Mouse (Mus musculus) right cerebral cortex, postnatal 10 days (tissue): ENCODE measurements around the gene Phospho1.
A peak's percentile ranks its signal among the peaks of the same experiment; 100 is the strongest.

Experiments
- DNase-seq, 2 experiments: peaks; one replicate each; pipeline ENCODE4 v3.0.0; 2021; ENCODE audit warnings: low spot score in 2 of 2

Gene Phospho1

DNA sequence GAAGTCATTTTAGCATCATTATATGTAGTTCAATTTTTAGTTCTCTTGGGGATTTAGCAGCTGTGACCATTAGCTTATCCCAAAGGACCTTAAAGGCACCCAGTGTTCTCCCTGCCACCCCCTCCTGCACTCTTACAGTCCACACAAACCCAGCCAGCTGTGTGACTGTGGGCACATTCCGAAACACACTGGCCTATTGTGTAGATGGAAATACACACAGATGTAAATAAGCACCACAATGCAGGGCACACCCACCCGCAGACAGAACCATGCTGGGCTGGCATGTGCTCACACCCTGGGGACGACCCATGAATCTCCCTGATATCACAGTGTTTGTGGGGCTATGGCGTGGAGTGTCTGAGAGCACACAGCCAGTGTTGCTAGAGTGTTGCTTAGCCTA, 12.1 kb upstream of the Phospho1 start:
- DNase-seq, result no peak

DNA sequence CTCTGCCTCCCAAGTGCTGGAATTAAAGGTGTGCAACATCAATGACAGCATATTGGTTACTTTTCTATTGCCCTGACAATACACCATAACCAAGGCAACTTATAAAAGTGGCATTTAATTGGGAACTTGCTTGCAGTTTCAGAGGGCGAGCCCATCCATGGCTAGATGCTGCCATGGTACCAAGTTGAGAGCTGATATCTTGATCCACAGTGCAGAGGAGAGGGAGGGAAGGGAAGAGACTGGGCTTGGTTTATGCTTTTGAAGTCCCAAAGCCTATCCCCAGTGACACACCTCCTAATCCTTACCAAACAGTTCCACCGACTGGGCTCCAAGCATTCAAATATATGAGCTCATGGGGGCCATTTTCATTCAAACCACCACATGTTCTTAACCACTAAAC, 10.2 kb upstream of the Phospho1 start:
- no peak for DNase-seq

DNA sequence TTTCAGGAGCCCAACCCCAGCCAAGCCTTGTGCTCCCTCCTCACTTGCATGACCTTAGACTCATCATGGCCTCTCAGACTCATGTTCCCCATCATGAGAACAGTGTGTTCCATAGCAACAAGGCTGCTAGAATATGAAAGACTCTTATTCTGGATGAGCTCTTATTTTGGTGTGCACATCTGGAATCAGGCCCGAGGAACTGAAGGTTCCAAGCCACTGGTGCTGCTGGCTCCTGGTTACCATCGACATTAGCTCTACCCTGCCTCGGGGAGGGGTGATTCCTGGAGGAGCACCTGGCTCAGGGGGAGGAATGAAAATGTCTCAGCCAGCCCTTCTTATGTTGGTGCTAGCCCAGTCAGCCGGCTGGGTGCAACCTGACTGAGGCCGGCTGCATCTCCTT, 9.4 kb upstream of the Phospho1 start:
- no peak for DNase-seq

DNA sequence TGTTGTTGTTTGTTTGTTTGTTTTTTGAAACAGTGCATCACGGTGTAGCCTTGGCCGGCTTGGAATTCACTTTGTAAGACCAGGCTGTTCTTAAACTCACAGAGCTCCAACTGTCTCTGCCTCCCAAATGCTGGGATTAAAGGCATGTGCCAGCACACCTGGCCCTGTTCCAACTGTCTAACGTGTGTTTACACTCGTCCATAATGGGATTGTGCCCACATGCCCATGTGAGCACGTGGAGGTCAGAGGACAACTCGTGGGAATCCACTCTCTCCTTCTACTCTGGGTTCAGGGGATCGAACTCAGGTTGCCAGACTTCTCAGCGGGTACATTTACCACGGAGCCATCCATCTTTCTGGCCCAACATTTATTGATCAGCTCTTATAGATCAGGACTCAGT, 8.9 kb upstream of the Phospho1 start:
- no peak for DNase-seq

DNA sequence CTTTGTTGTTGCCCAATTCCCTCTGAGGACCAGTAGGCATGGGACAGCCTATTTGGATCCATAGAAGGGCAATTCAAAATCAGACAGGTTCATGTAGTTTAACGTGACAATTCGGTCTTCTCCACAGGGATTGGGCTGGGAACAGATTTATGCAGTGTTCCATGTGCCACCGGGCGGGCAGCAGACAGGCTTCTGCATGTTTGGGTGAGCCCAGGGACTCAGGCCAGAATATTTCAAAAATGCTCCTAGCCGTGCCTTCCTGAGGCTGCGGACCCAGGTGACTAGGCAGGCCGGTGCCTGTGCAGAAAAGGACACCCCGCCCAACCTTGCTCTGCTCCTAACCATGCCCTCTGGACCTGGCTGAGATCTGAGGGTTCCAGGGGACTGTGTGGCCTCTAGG, 5.2 kb upstream of the Phospho1 start:
- no peak for DNase-seq

DNA sequence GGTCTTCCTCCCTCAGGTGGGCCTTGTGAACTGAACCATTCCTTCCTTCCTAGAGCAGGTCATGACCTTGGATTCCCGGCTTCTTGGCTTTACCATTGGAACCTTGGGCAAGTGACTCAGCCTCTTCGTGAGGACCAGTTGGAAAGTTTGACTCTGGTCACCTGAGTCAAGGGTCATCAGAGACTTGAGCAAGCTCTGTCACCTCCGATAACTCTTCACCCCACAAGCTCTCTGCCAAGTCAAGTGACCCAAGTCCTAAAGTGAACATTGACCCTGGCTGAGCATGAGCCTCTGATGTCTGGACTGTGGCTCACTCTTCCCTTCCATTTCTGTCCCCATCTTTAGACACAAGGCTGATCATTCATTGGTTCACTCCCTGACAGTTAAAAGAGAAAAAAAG, 2.8 kb upstream of the Phospho1 start:
- DNase-seq, result no peak

DNA sequence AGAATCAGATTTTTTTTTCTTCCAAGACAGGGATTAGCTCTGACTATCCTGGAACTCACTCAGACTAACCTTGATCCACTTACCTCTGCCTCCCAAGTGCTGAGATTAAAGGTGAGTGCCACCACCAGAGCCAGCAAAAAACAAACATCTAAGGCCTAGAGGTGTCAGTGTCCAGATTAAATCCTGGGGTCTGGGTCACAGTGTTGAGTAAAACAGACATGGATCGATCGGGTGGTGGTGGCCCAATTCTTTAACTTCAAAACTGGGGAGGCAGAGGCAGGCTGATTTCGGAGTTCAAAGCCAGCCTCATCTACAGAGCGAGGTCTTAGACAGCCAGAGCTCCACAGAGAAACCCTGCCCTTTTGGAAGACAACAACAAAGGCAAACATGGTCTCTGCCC, 1.9 kb upstream of the Phospho1 start:
- DNase-seq, result no peak

DNA sequence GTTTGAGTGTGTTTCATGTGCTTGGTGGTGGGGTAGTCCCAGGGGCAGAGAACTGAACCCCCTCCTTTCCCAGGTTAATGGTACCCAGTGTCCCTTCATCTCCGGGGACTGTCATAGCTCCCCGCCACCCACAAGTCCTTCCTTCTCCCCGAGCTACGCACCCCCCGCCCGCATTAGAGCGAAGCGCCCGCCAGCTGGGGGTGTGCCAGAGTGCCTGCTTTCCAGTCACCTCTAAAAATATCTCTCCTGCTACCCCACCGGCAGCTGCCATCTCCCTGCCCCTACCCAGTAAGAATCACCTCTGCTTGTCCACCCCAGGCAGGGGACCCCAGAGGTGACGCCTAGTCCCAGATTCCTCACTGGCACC, 561 bp downstream of the Phospho1 start:
- DNase-seq, result peak; percentile 60 to 72

DNA sequence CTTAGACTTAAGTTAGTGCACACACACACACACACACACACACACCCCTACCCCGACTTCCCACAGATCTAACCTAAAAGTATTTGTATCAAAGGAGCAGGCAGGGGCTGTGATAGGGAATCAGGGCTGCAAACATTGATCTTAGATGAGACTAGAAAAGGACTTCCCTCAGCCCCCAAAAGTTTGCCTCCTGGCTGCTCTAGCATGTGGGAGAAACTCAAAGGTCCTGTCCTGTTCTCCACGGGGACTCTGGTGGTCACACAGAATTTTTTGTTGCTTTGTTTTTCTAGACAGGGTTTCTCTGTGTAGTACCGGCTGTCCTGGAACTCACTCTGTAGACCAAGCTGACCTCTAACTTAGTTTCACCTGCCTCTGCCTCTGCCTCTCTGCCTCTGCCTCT, 1.3 kb downstream of the Phospho1 start:
- no peak for DNase-seq

DNA sequence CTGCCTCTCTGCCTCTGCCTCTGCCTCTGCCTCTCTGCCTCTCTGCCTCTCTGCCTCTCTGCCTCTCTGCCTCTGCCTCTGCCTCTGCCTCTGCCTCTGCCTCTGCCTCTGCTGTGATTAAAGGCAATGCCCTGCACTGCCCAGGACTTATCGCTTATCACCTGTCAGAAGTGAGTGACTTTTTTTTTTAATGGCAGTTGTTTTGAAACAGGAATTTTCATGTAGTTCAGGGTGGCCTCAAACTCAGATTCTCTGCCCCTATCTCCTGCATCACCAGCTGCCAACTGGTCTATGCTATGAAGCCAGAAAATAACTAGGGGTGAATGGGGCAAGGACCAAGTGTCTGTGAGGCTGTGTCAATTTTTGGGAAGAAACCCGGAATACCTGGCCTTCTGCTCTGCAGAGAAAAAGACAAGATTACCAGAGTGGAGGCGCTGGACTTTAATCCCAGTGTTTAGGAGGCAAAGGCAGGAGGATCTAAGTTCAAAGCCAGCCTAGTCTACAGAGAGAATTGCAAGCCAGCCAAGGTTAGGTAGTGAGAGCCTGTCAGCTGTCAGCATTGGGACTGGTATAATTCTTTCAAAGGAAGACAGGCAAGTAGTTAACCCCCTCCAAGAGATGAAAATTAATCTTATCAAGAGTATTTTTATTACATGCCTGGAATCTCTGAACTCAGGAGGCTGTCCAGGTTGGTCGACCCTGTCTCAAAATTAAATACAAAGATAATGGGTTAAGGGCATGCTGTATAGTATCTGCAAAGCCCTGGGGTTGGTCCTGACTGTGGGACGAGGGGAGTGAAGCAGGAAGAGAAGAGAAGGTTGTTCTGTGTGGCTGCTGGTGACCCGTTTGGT, 2.2 kb downstream of the Phospho1 start:
- no peak for DNase-seq

DNA sequence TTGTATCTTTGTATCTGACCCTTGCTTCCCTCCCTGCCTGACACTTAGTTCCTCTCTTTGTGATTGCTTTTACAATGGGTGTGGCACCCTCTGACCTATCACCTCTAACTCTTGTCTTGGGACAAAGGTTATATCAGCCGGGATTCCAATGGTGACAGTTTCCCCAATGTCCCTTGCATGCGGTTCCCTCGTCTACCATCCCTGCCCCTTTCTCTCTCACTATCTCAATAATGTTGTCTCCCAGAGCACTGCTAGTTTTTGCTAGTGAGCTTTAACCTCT, 2.8 kb downstream of the Phospho1 start:
- DNase-seq, result no peak

DNA sequence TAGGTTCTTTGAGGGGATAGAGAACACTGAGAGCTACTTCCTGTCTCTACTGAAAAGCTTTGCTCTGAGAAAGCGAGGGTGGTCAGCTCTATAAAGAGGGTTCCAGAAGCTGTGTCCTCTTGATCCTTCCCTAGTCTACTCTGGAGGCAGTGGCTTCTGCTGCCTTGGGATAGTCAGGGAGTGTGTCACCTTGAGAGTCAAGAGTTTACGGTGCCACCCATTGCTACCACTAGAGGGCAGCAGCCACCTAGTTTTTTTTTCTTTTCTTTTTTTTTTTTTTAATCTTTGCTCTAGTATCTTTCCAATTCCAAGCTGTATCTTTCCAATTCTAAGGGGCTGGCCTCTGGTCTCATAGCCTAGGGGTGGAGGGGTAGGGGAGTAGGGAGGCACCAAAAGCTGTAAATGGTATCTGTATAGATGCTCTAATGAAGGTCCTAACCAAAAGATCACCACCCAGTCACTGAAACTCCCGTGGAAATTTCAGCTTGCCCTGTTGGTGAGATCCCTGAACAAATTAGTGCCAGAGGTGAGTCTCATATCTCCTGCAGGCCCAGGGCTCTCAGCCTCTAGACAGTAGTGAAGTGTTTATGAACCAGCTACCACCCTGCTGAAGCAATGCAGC, 3.3 kb downstream of the Phospho1 start:
- DNase-seq, result peak; percentile 48 to 80

DNA sequence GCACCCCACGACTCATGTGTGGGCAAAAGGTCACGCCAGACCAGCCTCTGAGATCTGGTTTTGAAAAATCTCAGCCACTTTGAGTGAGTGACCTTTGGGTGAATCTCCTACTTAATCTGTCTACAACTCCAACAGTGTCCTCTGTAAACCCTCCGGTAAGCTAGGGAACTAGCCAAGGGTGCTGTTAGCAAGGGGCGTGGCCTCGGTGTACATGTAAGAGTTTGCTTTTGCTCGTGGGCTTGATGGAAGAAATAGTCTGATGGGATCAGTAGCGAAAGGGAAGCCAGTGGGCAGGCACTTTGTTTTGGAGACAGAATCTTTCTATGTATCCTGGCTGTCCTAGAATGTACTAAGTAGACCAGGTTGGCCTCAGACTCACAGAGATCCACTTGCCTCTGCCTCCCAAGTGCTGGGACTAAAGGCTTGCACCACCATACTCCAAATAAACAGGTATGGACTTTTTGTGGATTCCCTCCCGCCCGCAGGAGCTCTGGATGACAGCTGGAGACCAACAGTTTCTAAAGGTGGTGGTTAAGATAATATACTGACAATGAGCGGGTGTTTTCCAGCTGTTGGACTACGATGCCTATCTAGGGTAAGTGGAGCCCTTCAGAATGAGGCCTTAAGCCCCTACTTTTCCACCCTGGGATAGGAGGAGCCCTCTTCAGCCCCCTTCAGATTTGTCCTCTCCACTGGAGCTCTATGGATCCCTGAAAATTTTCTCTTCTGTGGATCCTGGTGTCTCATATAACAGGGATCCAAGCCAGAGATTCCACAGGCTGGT, 4.1 kb downstream of the Phospho1 start:
- no peak for DNase-seq

DNA sequence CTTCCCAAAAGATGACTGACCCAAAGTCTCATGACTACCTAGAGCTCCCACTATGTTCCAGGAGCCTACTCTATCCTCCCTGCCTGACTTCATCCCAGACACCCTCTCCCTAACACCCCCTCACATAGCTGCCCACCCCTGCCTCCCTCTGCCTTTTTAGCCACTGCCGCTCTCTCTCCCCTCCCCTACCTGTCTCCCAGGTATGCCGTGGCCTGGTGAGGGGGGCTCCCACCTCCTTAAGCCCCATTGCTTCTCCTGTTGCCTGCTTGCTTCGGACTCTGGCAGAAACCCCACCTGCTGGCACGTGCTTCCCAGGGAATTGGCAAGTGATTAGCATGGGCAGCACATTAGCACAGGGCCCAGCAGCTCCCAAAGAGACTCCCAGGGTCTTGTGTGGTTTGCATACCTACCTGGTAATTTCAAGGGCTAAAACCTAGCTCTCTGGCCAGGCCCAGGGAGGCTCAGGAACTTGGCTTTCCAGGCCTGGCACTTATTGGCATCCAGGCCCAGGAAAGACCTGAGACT, 5.3 kb downstream of the Phospho1 start:
- DNase-seq, result no peak

DNA sequence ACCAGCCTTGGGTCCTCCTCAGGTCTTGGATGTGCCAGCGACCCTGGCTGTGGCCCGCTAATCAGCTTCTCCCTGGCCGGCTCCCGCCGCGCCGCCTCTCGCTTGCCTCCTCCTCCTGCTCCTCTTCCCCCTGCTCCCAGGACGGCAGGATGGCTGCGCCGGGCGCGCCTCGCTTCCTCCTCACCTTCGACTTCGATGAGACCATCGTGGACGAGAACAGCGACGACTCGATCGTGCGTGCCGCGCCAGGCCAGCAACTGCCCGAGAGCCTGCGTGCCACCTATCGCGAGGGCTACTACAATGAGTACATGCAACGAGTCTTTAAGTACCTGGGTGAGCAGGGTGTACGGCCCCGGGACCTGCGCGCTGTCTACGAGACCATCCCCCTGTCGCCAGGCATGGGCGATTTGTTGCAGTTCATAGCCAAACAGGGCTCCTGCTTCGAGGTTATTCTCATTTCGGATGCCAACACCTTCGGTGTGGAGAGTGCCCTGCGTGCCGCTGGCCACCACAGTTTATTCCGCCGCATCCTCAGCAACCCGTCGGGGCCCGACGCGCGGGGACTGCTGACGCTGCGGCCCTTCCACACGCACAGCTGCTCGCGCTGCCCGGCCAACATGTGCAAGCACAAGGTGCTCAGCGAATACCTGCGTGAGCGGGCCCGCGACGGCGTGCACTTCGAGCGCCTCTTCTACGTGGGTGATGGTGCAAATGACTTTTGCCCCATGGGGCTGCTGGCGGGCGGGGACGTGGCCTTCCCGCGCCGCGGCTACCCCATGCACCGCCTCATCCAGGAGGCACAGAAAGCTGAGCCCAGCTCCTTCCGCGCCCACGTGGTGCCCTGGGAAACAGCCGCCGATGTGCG, 6.3 kb downstream of the Phospho1 start:
- no peak for DNase-seq

DNA sequence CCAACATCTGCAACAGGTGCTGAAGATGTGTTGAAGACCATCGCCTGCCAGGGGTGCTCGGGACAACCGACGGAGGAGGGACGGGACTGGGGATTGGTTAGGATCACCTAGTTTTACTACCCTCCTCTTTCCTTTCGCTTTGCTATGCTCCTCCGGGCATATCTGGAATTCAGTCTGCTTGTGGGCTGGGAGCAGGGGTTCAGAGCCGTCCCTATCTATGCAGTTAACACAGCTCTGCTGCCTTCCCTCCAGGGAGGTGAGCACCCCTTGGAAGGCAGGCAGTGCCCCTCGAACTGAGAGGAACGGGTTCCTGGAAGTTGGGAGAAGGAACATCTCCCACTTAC, 6.9 kb downstream of the Phospho1 start:
- no peak for DNase-seq

DNA sequence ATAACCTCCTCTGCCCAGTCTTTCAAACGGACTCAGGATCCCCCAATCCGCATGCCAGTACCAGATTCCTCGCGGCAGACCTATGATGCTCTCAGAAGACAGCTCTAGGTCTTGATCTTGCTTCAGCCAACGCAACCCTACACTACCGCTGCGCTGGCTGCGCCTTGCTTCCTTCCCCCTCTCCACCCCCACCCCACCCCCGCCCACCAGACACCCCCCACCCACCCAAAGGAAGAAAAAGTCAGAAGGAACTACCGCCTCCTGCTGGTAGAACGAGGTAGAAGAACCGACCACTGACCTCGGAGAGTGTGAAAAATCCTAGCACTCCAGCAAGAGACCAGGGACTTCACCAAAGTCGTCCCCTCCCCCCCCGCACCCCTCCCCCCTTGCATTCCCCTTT, 7.3 kb downstream of the Phospho1 start:
- no peak for DNase-seq

DNA sequence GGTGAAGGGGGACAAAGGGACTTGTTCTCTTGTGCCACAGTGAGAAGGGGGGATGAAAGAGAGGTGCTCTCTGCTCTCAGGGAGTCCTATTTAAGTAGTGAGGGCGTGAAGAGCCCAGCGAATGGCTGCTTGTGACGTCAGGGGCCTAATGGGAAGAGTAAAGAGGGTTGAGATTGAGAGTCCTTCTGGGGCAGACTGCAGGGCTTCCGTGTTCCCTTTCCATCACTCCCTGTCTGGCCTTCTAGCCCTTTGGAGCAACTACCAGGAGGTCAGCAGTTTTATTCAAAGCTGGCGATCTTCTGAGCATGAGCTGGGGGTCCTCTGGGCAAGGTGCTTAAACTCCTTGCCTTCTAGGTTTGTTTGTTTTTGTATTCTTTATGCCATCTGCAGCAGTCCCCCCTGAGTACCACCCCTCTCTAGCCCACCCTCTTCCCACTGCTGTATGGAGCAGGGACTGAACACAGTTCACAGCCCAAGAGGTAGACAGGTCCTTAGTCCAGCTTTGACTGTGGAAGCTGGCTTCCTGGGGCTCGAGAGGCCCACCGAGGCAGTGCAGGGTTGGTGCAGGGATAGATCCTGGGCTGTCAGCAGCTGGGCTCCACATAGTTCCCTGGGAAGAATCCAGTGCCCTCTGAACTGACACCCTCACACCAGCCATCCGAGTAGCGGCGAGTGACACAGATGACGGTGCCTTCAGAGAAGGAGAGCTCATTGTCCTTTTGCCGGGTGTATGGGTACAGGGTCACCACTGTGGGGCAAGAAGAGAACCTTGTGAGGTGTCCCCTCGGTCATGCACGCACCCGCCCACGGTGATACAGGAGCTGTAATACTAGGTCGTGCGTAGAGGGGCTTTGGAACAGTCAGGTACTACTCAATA, 8.1 kb downstream of the Phospho1 start:
- no peak for DNase-seq

DNA sequence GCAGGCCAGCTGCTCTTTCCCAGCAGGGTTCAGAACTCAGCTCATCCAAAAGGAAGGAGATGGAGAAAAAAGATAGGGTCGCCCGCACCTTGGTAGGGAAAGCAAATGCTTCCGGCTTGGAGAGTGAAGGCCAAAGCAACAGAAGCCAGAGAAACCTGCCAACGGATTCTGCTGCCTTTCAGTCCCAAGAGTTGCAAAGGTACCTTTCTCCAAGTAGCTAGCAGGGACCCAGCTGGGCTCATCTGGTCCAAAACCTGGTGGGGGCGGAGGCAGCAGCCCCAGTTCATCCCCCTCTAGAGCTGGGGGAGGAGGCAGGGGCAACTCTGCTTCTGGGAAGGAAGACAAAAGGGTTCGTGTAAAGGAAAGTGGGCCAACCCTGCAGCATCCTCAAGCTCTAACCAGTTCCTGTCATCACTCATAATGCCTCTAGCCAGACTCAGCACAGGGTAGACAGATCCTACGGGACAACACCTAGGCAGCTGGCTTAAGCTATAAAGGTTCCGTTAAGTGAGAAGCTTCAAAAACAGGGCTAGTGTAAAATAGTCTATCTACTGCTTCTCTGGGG, 8.8 kb downstream of the Phospho1 start:
- DNase-seq, result no peak

DNA sequence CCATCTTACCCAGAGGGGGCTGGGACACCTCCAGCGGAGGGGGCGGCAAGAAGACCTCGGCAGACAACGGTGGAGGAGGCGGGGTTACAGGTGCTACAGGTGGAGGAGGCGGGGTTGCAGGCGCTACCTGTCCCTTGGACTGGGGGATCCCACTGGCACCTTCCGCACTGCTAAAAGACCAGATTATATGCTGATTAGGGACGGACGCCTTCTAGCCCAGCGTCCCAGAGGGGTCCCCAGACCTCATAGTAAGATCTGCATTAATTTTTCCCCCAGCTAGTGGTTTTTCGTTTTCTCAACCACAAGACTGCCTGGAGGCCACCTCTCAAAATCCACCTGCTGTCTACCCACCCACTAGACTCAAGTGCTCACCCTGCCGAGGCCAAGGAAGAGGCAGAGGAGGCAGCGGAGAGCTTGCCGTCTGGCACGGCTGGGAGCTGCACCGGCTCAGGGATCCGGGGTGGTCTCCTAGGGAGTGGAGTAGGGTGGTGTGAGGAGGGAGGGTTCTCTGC, 9.4 kb downstream of the Phospho1 start:
- no peak for DNase-seq
